Mouse (Mus musculus): ENCODE results near the gene Gsc. TPM values are rescaled to one million over a fixed set of nuclear protein-coding genes. Genes with fewer than 3 reads are reported as not detected.
"Not testable (repeated sequence)": the region's sequence is repeated elsewhere in the genome, so short reads cannot be mapped to it uniquely, and the experiment has no call there.

The Gsc gene
- polyA plus RNA-seq, 1 experiment from 2014 or later: not detected

DNA sequence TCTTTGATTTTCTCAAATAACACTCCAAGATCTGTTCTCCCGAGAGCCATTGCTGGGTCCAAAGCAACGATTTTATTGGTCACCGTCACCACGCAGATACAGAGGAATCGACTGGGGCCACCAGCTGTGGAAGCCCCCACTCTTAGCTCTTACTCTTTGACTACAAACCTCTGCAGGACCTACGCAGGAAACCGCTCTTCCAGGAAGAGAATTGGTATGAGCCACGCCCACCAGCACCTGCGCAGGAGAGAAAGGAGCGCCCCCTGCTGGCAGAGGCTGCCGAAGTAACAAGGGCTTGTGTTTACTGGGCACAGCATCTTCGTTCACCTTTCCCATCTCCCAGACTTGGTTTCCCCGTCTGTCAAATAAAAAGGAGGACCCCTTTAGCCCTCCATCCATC is 25.0 kb downstream of the Gsc start:
- no peaks in the 10 kb centered on the region for H3K36me3 ChIP-seq
- WGBS: 33% methylated on average over 13 of the region's 13 CpGs
- H3K27ac ChIP-seq (replicated peaks): no peak overlapping the region
- no peak overlapping the region for H3K4me3 ChIP-seq
- no peaks in the 10 kb centered on the region for H3K27me3 ChIP-seq
- ATAC-seq (ENCODE audit: low read depth): no peak
- no peaks in the 10 kb centered on the region for H3K9me3 ChIP-seq
- no peak overlapping the region for H3K9ac ChIP-seq
- no peak overlapping the region for H3K4me2 ChIP-seq
- no peaks in the 10 kb centered on the region for H3K4me1 ChIP-seq (replicated peaks)

DNA sequence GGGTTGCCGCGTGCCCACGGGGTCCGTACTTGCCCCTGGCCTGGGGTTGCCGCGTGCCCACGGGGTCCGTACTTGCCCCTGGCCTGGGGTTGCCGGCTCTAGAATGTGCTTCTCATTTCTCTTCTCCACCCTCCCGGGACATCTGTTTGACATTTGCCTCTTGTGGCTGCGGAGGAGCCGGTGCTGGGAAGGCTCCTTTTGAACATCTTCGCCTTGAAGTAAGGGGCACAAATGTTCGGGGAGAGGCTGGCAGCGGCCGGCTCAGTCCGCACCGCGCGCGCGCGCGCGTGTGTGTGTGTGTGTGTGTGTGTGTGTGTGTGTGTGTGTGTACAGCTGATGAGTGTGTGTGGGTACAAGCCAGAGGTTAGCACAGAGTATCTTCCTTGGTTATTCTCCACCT is 26.1 kb downstream of the Gsc start:
- not testable (repeated sequence) for H3K27ac ChIP-seq (replicated peaks); H3K4me2 ChIP-seq; H3K9me3 ChIP-seq; ATAC-seq (ENCODE audit: low read depth); H3K4me1 ChIP-seq (replicated peaks); H3K9ac ChIP-seq; H3K4me3 ChIP-seq; H3K27me3 ChIP-seq; H3K36me3 ChIP-seq
- WGBS: 85% methylated on average over 25 of the region's 25 CpGs

DNA sequence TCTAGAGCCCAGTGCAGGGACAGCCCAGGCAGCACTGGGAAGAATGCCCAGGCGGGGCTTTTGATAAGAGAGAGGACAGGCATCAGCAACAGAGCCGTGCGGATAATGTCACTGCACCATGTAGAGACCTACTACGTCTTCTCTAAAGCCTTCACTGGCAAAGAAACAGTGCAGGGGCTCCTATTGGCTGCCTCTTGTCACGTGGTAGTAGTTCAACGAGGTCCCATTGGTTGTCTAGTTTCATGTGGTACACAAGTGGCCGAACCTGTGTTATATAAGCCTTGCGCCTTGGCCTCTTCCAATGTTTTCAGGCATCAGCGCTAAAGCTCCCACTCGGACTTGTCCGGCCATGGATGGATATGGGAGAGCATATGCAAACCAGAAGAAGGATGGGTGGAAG is 29.4 kb downstream of the Gsc start:
- peaks cover 7% of the 10 kb centered on the region for H3K27me3 ChIP-seq
- WGBS: 87% methylated on average over 11 of the region's 11 CpGs
- no peaks in the 10 kb centered on the region for H3K9me3 ChIP-seq
- H3K36me3 ChIP-seq: no peaks in the 10 kb centered on the region
- H3K9ac ChIP-seq: no peak overlapping the region
- H3K4me2 ChIP-seq: no peak overlapping the region
- H3K27ac ChIP-seq (replicated peaks): no peak overlapping the region
- no peak for ATAC-seq (ENCODE audit: low read depth)
- H3K4me1 ChIP-seq (replicated peaks): no peaks in the 10 kb centered on the region
- no peak overlapping the region for H3K4me3 ChIP-seq

DNA sequence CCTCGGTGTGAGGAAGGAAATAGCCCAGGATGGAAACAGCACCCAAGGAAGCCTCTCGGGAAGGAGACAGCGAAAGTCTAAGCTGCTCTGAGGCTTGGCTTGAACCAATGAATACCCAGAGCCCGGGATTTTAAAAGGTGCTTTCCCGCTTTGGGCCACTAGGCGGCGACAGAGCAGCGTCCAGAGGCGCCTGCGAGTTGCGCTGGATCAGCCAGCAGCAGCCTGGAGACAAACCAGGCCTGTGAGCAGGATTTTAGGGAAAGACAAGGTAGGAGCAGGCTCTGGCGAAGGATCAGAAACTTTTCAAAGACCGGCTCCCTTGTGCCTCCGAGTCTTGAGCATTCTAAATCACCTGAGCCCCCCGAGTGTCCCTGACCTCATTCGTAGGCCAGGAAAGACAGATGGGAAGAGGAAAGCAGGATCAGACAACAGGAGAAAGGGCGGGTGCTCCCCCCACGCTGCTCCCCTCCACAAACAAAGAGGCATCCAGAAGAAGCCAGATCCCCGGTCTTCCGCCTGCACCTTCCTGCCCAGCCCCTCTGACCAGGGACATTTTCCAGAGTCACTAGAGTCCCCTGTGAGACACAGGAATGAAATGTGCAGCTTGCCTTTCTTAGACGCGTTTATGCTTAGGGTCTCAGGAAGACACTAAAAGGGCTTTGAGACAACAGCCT is 32.9 kb downstream of the Gsc start:
- Histone ChIP-seq H3K4me1 (replicated peaks) (no peaks in the 10 kb centered on the region), H3K9ac (0 out of 2 replicates have a peak overlapping the region, but pooled peaks have one; percentile 22), H3K36me3 (no peaks in the 10 kb centered on the region), H3K27me3 (peaks cover 7% of the 10 kb centered on the region), H3K9me3 (no peaks in the 10 kb centered on the region), H3K4me2 (no peak overlapping the region), H3K4me3 (no peak overlapping the region), H3K27ac (replicated peaks) (no peak overlapping the region)
- 0 out of 2 replicates have a peak, but pooled peaks have one; percentile 32 for ATAC-seq (ENCODE audit: low read depth)
- WGBS: 13% methylated on average over 22 of the region's 22 CpGs

DNA sequence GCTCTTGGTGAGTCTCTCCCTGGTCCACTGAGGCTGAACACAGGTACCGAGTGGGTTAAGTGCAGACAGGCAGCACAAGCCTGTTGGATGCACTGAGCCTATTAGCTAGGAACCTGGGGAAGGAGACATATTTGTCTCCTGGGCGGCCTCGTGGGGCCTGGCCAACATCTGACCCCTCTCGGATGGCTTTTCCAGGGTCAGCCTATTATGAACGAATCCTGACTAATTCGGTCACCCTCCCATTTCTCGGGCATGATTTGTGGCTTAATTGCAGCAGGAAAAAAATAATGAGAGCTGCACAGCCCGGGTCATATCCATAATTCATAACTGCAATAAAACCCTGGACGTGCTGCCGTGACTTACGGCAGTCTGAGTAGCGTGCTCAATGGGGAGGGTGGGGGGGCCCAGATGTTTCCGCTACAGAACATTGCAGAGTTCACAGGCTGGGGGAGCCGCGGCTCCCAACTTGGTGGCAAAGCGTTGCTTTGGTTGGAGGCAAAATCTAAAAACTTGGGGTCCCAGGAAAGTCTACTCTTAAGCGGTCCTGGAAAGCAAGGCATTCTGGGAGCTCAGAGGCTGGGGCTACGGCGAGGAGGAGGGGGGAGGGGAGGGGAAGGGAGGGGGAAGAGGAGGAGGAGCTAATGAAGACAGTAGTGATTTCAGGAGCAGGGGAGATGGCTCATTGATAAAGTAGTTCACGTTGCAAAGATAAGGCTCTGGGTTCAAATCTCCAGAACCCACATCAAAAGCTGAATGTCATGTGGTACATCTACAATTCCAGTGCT is 39.0 kb downstream of the Gsc start:
- Histone ChIP-seq H3K4me2 (peak overlapping the region; percentile 6), H3K27me3 (no peaks in the 10 kb centered on the region), H3K9ac (no peak overlapping the region), H3K36me3 (no peaks in the 10 kb centered on the region), H3K4me1 (replicated peaks) (peaks cover 14% of the 10 kb centered on the region; the same call in 1 of the 2 replicates), H3K9me3 (no peaks in the 10 kb centered on the region), H3K27ac (replicated peaks) (peak overlapping the region; percentile 73), H3K4me3 (no peak overlapping the region)
- ATAC-seq (ENCODE audit: low read depth): peak; percentile 81
- WGBS: 50% methylated on average over 20 of the region's 20 CpGs

DNA sequence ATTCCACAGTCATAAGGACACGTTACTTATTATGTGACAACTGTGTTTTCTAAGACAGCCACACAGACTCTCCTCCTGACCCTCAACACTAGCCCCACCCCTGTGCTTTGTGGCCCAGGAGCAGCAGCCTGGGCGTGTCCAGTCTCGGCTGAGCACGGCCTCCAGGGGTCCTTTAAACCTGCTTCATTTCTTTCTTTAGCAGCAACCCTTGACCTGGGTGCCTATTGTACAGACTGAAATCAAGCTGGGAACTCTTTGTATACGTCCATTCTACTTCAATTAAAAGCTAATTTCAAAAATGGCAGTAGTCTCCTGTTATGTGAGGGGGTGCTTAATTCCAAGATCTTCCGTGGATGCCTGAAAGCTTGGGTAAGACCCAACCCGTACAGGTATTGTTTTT is 39.9 kb downstream of the Gsc start:
- H3K4me1 ChIP-seq (replicated peaks): peaks cover 14% of the 10 kb centered on the region; the same call in 1 of the 2 replicates
- peak overlapping the region; percentile 73; the same call in 1 of the 2 replicates for H3K27ac ChIP-seq (replicated peaks)
- no peak overlapping the region for H3K4me2 ChIP-seq
- H3K4me3 ChIP-seq: no peak overlapping the region
- H3K9me3 ChIP-seq: no peaks in the 10 kb centered on the region
- ATAC-seq (ENCODE audit: low read depth): no peak
- 29% methylated on average over 7 of the region's 7 CpGs for WGBS
- no peak overlapping the region for H3K9ac ChIP-seq
- H3K36me3 ChIP-seq: no peaks in the 10 kb centered on the region
- no peaks in the 10 kb centered on the region for H3K27me3 ChIP-seq

DNA sequence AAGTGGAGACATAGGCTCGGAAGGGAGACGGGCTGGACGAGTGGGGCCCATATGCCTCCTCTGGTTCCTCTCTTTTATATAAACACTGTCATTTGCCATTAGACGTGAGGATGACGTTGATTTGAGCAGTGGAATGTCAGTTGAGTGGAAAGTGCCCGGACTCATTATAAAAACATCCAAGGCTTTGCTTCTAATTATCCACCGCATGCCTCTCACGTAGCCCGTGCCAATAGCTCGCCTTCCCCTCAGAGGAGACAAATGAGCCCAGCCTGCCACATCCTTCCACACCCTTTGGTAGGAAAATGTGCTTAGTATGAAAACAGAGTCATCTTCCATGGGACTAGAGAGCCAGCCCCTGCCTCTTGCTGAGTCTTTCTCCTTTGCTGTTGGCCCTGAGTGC is 41.8 kb downstream of the Gsc start:
- ATAC-seq (ENCODE audit: low read depth): no peak
- WGBS: 79% methylated on average over 10 of the region's 10 CpGs
- no peaks in the 10 kb centered on the region for H3K9me3 ChIP-seq
- H3K27me3 ChIP-seq: no peaks in the 10 kb centered on the region
- H3K27ac ChIP-seq (replicated peaks): no peak overlapping the region
- H3K4me2 ChIP-seq: no peak overlapping the region
- H3K4me1 ChIP-seq (replicated peaks): peaks cover 14% of the 10 kb centered on the region; the same call in 1 of the 2 replicates
- H3K4me3 ChIP-seq: no peak overlapping the region
- H3K9ac ChIP-seq: no peak overlapping the region
- H3K36me3 ChIP-seq: no peaks in the 10 kb centered on the region

DNA sequence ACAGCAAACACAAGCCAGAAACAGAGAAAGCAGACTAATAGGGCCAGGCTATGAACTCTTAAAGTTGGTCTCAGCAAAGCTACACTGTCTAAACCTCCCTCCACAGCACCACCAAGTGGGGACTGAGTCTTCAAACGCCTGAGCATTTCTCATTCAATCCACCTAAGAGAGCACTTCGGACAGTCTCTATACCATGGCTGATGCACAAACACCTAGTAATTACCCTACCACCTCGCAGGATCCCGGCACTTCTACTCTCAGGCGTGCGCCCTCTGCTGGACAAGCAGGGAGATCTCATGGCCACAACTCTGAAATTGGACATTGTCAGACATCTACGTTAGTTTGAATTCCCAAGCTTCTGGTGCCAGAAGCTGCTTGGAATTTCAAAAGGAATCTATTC is 46.2 kb downstream of the Gsc start:
- Histone ChIP-seq H3K4me2 (no peak overlapping the region), H3K27me3 (no peaks in the 10 kb centered on the region), H3K9ac (no peak overlapping the region), H3K27ac (replicated peaks) (no peak overlapping the region), H3K4me1 (replicated peaks) (no peaks in the 10 kb centered on the region), H3K9me3 (no peaks in the 10 kb centered on the region), H3K4me3 (no peak overlapping the region), H3K36me3 (no peaks in the 10 kb centered on the region)
- ATAC-seq (ENCODE audit: low read depth): peak; percentile 58
- 7% methylated on average over 7 of the region's 7 CpGs for WGBS

DNA sequence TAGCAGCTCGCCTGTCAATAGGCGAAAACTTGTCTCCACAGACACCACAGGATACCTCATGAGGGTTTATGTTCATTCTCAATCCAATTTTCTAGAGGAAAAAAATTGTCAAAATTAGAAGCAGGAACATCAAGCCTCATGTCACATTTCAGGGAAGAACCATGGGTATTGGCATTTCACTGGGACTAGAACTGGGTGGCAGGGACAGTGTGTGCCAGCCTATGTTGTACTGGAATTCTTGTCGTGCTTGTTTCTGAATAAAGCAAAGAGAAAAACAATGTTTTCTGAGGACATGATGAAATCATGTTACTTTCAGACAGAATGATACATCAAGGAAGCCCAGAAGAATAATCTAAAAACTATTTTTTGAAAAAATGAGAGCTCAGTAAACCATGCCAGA is 47.5 kb downstream of the Gsc start:
- no peaks in the 10 kb centered on the region for H3K27me3 ChIP-seq
- no peak overlapping the region for H3K27ac ChIP-seq (replicated peaks)
- no peak overlapping the region for H3K4me3 ChIP-seq
- H3K4me2 ChIP-seq: no peak overlapping the region
- no peak overlapping the region for H3K9ac ChIP-seq
- no peaks in the 10 kb centered on the region for H3K4me1 ChIP-seq (replicated peaks)
- H3K36me3 ChIP-seq: no peaks in the 10 kb centered on the region
- no peak for ATAC-seq (ENCODE audit: low read depth)
- WGBS: 86% methylated on average over 3 of the region's 3 CpGs
- no peaks in the 10 kb centered on the region for H3K9me3 ChIP-seq

DNA sequence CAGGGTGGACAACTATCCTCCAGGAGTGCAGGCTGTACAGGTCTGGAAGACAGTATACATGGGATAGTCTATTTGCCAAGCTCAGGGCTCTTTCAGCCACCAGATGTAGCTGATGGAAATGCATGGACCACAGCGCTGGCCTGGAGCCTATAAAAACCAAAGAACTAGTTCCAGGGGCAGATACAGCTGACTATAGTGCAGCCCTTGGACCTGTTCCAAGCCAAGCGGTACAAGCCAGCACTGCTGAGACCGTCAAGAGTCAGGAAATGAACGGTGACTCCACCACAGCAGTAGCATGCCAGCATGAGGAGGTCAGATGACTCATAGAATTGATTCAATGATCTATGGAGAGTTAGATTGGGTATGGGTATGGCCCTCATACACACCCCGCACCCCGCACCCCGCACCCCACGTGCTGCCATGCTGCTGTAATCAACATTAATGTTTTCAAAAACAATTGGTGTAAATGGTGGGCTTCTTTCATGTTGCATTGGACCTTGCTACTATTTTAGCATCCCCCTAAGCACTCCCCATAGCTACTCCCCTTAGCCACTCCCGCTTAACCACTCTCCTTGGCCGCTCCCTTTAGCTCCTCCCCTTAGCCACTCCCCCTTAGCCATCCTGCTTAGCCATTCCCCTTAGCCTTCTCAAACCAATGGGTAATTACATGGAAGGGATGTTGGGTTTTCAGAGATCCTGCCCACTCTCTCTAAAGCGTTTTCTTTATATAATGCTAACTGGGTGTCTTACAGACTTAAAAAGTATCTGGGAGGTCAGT is 50.3 kb downstream of the Gsc start:
- Histone ChIP-seq H3K36me3 (no peaks in the 10 kb centered on the region), H3K4me2 (no peak overlapping the region), H3K9ac (no peak overlapping the region), H3K4me3 (no peak overlapping the region), H3K9me3 (no peaks in the 10 kb centered on the region), H3K27me3 (0 out of 2 replicates have a peak, but pooled peaks cover 1% of the 10 kb centered on the region), H3K4me1 (replicated peaks) (0 out of 2 replicates have a peak, but pooled peaks cover 3% of the 10 kb centered on the region), H3K27ac (replicated peaks) (no peak overlapping the region)
- no peak for ATAC-seq (ENCODE audit: low read depth)
- 71% methylated on average over 11 of the region's 11 CpGs for WGBS

Measured in neural tube, embryonic 13.5 days (tissue).